Mouse (Mus musculus) neural tube, embryonic 11.5 days (tissue): ENCODE measurements around the gene Maea. TPM values are rescaled to one million over a fixed set of nuclear protein-coding genes. Genes with fewer than 3 reads are reported as not detected.

ENCODE experiments used
- ATAC-seq: fragments of 200-750 bp; cut with Nextera tagmentation; 2 replicates; pipeline ENCODE4 v1.8.0; 2017; ENCODE audit warnings: moderate number of reproducible peaks, mild to moderate bottlenecking, moderate TSS enrichment, moderate library complexity; ENCODE audit not compliant: insufficient read depth, low FRiP score, low TSS enrichment
- DNase-seq: peaks from one replicate; pipeline ENCODE4 v3.0.0-alpha.2; 2015; ENCODE audit warnings: low spot score
- H3K27ac ChIP-seq: fragments of 300-500 bp; sonication (generic); 2 replicates; pipeline ENCODE4 v1.5.1; 2014; ENCODE audit warnings: low read depth, mild to moderate bottlenecking, low read length
- H3K27me3 ChIP-seq: fragments of 300-500 bp; sonication (generic); 2 replicates; pipeline ENCODE4 v1.6.1; 2014; ENCODE audit warnings: mild to moderate bottlenecking, low read length, mixed read lengths; ENCODE audit not compliant: control insufficient read depth, insufficient read depth
- H3K36me3 ChIP-seq: fragments of 300-500 bp; sonication (generic); 2 replicates; pipeline ENCODE4 v1.6.1; 2014; ENCODE audit warnings: mild to moderate bottlenecking, low read length, moderate library complexity, mixed read lengths; ENCODE audit not compliant: control insufficient read depth, insufficient read depth
- H3K4me1 ChIP-seq: fragments of 300-500 bp; sonication (generic); 2 replicates; pipeline ENCODE4 v1.6.1; 2014; ENCODE audit warnings: low read length, mixed read lengths; ENCODE audit not compliant: control insufficient read depth, insufficient read depth
- H3K4me2 ChIP-seq: fragments of 300-500 bp; sonication (generic); 2 replicates; pipeline ENCODE4 v1.6.1; 2014; ENCODE audit warnings: low read depth, mild to moderate bottlenecking, moderate library complexity
- H3K4me3 ChIP-seq: fragments of 300-500 bp; sonication (generic); 2 replicates; pipeline ENCODE4 v1.5.1; 2014; ENCODE audit warnings: low read depth, low read length
- H3K9ac ChIP-seq: fragments of 300-500 bp; sonication (generic); 2 replicates; pipeline ENCODE4 v1.6.1; 2014; ENCODE audit warnings: mild to moderate bottlenecking, low read length
- H3K9me3 ChIP-seq: fragments of 300-500 bp; sonication (generic); 2 replicates; pipeline ENCODE4 v1.6.1; 2016; ENCODE audit warnings: low read length; ENCODE audit not compliant: control insufficient read depth
- WGBS: fragments of 180-500 bp; shearing (Covaris S2); extraction: QIAGEN DNeasy Blood & Tissue Kit; methylation state at CpG from one replicate; pipeline ENCODE4 v1.1.7; 2014; 5-methylcytosine and 5-hydroxymethylcytosine counted together
- polyA plus RNA-seq: library from polyadenylated mRNA; unstranded; fragments of >200 nt; fragmentation: Nextera tagmentation; extraction: Ambion mirVana; gene quantifications from 2 replicates; pipeline ENCODE4 v1.2.1, GENCODE M21; 2014

Maea gene
- polyA plus RNA-seq, 1 experiment from 2014 or later, result 154 TPM

DNA sequence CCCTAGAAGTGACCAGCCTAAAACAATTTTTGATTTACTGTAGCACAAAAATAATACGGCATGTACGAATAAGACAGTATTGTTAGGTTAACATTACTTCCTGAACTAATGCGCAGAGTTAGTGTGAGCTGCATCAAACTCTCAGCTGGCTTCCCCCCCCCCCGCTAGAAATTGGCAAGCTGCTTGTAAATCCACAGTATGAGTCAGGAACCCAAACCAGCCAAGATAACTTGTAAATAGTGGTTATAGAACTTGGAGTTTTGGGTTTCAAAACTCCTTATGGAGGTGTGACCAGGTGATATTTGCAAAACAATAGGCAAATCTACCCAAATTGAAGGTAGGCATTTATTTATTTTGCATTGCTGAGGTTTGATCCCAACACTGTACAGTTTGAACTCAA is 14.4 kb downstream of the Maea start:
- no peak for ATAC-seq

GRCm38 (mm10) chr5:33351556-33352272 is 16.4 kb downstream of the Maea start:
- Histone ChIP-seq H3K4me2 (no peak overlapping the region), H3K4me1 (no peaks in the 10 kb centered on the region), H3K9me3 (no peaks in the 10 kb centered on the region), H3K27ac (no peak overlapping the region), H3K27me3 (no peaks in the 10 kb centered on the region), H3K36me3 (no peaks in the 10 kb centered on the region), H3K4me3 (no peak overlapping the region), H3K9ac (no peak overlapping the region)
- ATAC-seq, result no peak
- no peak for DNase-seq
- 96% methylated on average over 3 of the region's 3 CpGs for WGBS

More for the DNA sequence above, 14.4 kb downstream of the Maea start:
- Histone ChIP-seq H3K4me2 (no peak overlapping the region), H3K36me3 (no peaks in the 10 kb centered on the region), H3K27me3 (no peaks in the 10 kb centered on the region), H3K9me3 (no peaks in the 10 kb centered on the region), H3K4me3 (no peak overlapping the region), H3K27ac (no peak overlapping the region), H3K4me1 (no peaks in the 10 kb centered on the region), H3K9ac (no peak overlapping the region)
- WGBS, result 77% methylated on average over 4 of the region's 4 CpGs
- DNase-seq, result no peak

GRCm38 (mm10) chr5:33352273-33352645 is 16.9 kb downstream of the Maea start:
- 91% methylated on average over 8 of the region's 8 CpGs for WGBS

DNA sequence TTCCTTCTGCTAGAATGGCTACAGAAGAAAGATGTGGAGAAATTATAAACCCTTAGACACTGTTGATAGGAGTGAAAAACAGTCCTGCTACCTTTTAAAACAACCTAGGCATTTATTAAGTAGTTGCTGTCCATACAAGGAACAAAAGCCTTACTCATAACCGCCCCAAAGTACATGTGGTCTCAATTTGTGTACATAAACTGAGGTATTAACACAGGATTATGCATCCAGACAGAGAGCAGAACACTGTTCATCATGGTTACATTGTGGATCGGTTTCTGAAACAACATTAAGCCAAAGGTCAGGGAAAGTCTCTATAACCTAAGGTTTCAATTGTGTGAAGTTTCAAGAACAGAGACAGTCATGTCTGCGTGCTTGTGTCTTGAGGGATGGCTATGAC is 17.7 kb downstream of the Maea start:
- DNase-seq (no peak), ATAC-seq (no peak)
- no peaks in the 10 kb centered on the region for H3K9me3 ChIP-seq
- no peaks in the 10 kb centered on the region for H3K4me1 ChIP-seq
- no peaks in the 10 kb centered on the region for H3K27me3 ChIP-seq
- no peak overlapping the region for H3K4me2 ChIP-seq
- no peaks in the 10 kb centered on the region for H3K36me3 ChIP-seq
- no peak overlapping the region for H3K9ac ChIP-seq
- no peak overlapping the region for H3K27ac ChIP-seq
- no peak overlapping the region for H3K4me3 ChIP-seq
- WGBS, result 89% methylated on average over 3 of the region's 3 CpGs

More at GRCm38 (mm10) chr5:33352273-33352645, 16.9 kb downstream of the Maea start:
- H3K4me3 ChIP-seq, result no peak overlapping the region
- H3K27ac ChIP-seq, result no peak overlapping the region
- H3K9ac ChIP-seq, result no peak overlapping the region
- DNase-seq, result no peak
- no peaks in the 10 kb centered on the region for H3K36me3 ChIP-seq
- no peak overlapping the region for H3K4me2 ChIP-seq
- no peaks in the 10 kb centered on the region for H3K4me1 ChIP-seq
- H3K9me3 ChIP-seq, result no peaks in the 10 kb centered on the region
- no peak for ATAC-seq
- H3K27me3 ChIP-seq, result no peaks in the 10 kb centered on the region

GRCm38 (mm10) chr5:33357494-33357893 is 22.2 kb downstream of the Maea start:
- DNase-seq (no peak), ATAC-seq (no peak)
- Histone ChIP-seq H3K36me3 (peaks cover 8% of the 10 kb centered on the region), H3K9me3 (no peaks in the 10 kb centered on the region), H3K4me2 (no peak overlapping the region), H3K27me3 (no peaks in the 10 kb centered on the region), H3K4me3 (no peak overlapping the region), H3K27ac (no peak overlapping the region), H3K4me1 (no peaks in the 10 kb centered on the region), H3K9ac (no peak overlapping the region)
- WGBS, result 95% methylated on average over 1 of the region's 1 CpGs

- Histone ChIP-seq H3K4me2 (no peak overlapping the region), H3K4me3 (no peak overlapping the region), H3K27me3 (no peaks in the 10 kb centered on the region), H3K36me3 (peaks cover 12% of the 10 kb centered on the region), H3K4me1 (no peaks in the 10 kb centered on the region), H3K9ac (no peak overlapping the region), H3K27ac (no peak overlapping the region), H3K9me3 (no peaks in the 10 kb centered on the region)
- DNase-seq, result no peak
- no peak for ATAC-seq
- 94% methylated on average over 4 of the region's 4 CpGs for WGBS
Measured at GRCm38 (mm10) chr5:33358467-33358866, 23.2 kb downstream of the Maea start.

DNA sequence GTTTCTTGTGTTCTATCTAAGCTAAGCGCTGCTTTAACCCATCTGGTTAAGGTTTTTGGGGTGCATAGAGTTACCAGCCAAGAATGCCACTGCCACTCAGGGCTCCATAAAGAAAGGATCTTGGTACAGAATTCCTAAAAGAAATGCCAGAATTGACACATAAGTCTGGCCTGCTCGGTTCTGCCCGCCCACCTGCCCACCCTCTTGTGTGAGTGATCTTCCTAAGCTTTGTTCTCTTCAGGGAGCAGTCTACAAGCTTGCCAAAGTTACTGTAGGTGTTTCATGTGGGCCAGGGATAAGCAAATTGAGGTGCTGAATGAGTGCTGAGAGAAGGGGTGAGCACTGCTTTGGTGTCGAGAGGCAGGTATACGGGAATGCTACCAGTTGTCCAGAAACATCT is 28.0 kb downstream of the Maea start:
- no peaks in the 10 kb centered on the region for H3K4me1 ChIP-seq
- H3K9ac ChIP-seq, result no peak overlapping the region
- H3K9me3 ChIP-seq, result no peaks in the 10 kb centered on the region
- no peak for DNase-seq
- peaks cover 26% of the 10 kb centered on the region for H3K36me3 ChIP-seq
- H3K27ac ChIP-seq, result no peak overlapping the region
- ATAC-seq, result no peak
- H3K4me2 ChIP-seq, result no peak overlapping the region
- H3K27me3 ChIP-seq, result no peaks in the 10 kb centered on the region
- H3K4me3 ChIP-seq, result no peak overlapping the region
- WGBS, result 93% methylated on average over 5 of the region's 5 CpGs

DNA sequence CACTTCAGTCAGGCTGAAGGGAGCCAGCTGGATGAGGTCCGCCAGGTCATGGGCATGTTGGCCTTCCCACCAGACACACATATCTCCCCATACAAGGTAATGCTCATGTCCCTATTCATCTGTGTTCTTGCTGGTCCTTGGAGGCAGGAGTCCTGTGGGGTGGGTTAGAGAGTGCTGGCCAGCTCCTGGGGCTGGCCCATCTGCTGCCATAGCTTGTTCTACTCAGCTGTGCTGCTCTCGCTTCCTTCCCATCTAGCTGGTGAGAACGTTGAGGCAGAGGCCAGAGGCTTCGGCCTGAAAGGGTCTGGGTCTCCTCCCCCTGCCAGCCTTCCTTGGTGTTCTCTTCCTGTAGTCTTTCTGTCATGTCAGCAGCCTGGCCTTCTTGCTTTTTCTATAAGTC is 33.3 kb downstream of the Maea start:
- no peak for ATAC-seq
- Histone ChIP-seq H3K9me3 (no peaks in the 10 kb centered on the region), H3K27ac (no peak overlapping the region), H3K4me3 (no peak overlapping the region), H3K36me3 (peaks cover 34% of the 10 kb centered on the region), H3K4me1 (no peaks in the 10 kb centered on the region), H3K9ac (no peak overlapping the region), H3K4me2 (no peak overlapping the region), H3K27me3 (no peaks in the 10 kb centered on the region)
- WGBS, result 87% methylated on average over 4 of the region's 4 CpGs
- no peak for DNase-seq

- Histone ChIP-seq H3K9me3 (no peaks in the 10 kb centered on the region), H3K4me2 (no peak overlapping the region), H3K4me1 (no peaks in the 10 kb centered on the region), H3K27ac (no peak overlapping the region), H3K4me3 (no peak overlapping the region), H3K27me3 (no peaks in the 10 kb centered on the region), H3K36me3 (peaks cover 25% of the 10 kb centered on the region), H3K9ac (no peak overlapping the region)
- DNase-seq (peak; percentile 21), ATAC-seq (no peak)
Measured at GRCm38 (mm10) chr5:33371137-33371536, 35.8 kb downstream of the Maea start.
